ENCODE assay signal across 8 mouse cellular contexts in genomic region chr11:19016481-19017220, GRCm38 (mm10). TPM values are rescaled to one million over a fixed set of nuclear protein-coding genes. Genes with fewer than 3 reads are reported as not detected.
A peak's percentile ranks its signal among the peaks of the same experiment; 100 is the strongest.
DNase-seq lines count a peak whose midpoint lies in the region; ATAC-seq and TF ChIP-seq lines count a peak whose summit lies in the region.

No protein-coding gene starts in this region.

- no peak for TF ChIP-seq POLR2A in testis, adult 2 months (IDR thresholded peaks at IDR 0.05; ENCODE audit: control insufficient read depth, low read depth, low read length)

- peak; percentile 42 for DNase-seq in adrenal gland, adult 2 months
- no peak for DNase-seq in adrenal gland, adult 8-10 months
- DNase-seq in testis, postnatal 10 days (ENCODE audit: low spot score) = no peak
- DNase-seq in liver, embryonic 13.5 days = no peak
- peak; percentile 21 for DNase-seq in stomach, postnatal 0 days (ENCODE audit: low spot score)
- DNase-seq in thymus, adult 18-20 months = no peak
- DNase-seq in kidney, adult 9 months = no peak

- WGBS in liver, embryonic 13.5 days (ENCODE audit: insufficient replicate concordance) = 2% methylated on average over 10 of the region's 10 CpGs
- WGBS in stomach, postnatal 0 days = under 1% methylated on average over 10 of the region's 10 CpGs

- H3K4me1 ChIP-seq in testis, adult 2 months (ENCODE audit: control insufficient read depth, insufficient read depth, low read length) = peaks cover 35% of the 10 kb centered on the region
- H3K4me1 ChIP-seq in liver, embryonic 13.5 days (replicated peaks) = peaks cover 29% of the 10 kb centered on the region
- H3K4me1 ChIP-seq in stomach, postnatal 0 days (replicated peaks; ENCODE audit: control insufficient read depth, insufficient read depth) = no peaks in the 10 kb centered on the region

- peak overlapping the region; percentile 79 for H3K4me2 ChIP-seq in liver, embryonic 13.5 days
- peak overlapping the region; percentile 92 for H3K4me2 ChIP-seq in stomach, postnatal 0 days (replicated peaks; ENCODE audit: low read depth)

- no peak for ATAC-seq in liver, embryonic 13.5 days (ENCODE audit: low read depth)
- ATAC-seq in stomach, postnatal 0 days (ENCODE audit: low FRiP score, low TSS enrichment) = no peak

- peak overlapping the region; percentile 17 for H3K27ac ChIP-seq in testis, adult 2 months (ENCODE audit: control insufficient read depth, insufficient read depth, low read depth, low read length)
- 0 out of 2 replicates have a peak overlapping the region, but pooled peaks have one; percentile 29 for H3K27ac ChIP-seq in liver, embryonic 13.5 days
- H3K27ac ChIP-seq in stomach, postnatal 0 days (replicated peaks) = peak overlapping the region; percentile 99

- no peak for TF ChIP-seq CTCF in testis, adult 2 months (IDR thresholded peaks at IDR 0.05; ENCODE audit: control insufficient read depth, insufficient read depth, insufficient replicate concordance, low read depth, low read length)
- TF ChIP-seq CTCF in stomach, postnatal 0 days (IDR thresholded peaks at IDR 0.05; ENCODE audit: low read depth) = no peak

- no peaks in the 10 kb centered on the region for H3K36me3 ChIP-seq in testis, adult 2 months (ENCODE audit: control insufficient read depth, insufficient read depth, low read length)
- no peaks in the 10 kb centered on the region for H3K36me3 ChIP-seq in liver, embryonic 13.5 days
- H3K36me3 ChIP-seq in stomach, postnatal 0 days (ENCODE audit: control insufficient read depth, insufficient read depth, low read length) = no peaks in the 10 kb centered on the region

- H3K9me3 ChIP-seq in liver, embryonic 13.5 days (replicated peaks) = no peaks in the 10 kb centered on the region
- H3K9me3 ChIP-seq in stomach, postnatal 0 days (ENCODE audit: control insufficient read depth, low read length) = no peaks in the 10 kb centered on the region

- H3K27me3 ChIP-seq in testis, adult 2 months (ENCODE audit: control insufficient read depth, insufficient read depth, low read length) = peaks cover 16% of the 10 kb centered on the region
- peaks cover 86% of the 10 kb centered on the region for H3K27me3 ChIP-seq in liver, embryonic 13.5 days
- no peaks in the 10 kb centered on the region for H3K27me3 ChIP-seq in stomach, postnatal 0 days (ENCODE audit: control insufficient read depth, insufficient read depth, low read length)

- peak overlapping the region; percentile 66 for H3K4me3 ChIP-seq in testis, adult 2 months (ENCODE audit: control insufficient read depth, low read depth, low read length)
- H3K4me3 ChIP-seq in liver, embryonic 13.5 days (replicated peaks) = peak overlapping the region; percentile 59
- peak overlapping the region; percentile 68 for H3K4me3 ChIP-seq in stomach, postnatal 0 days (ENCODE audit: low read depth, low read length)

- H3K9ac ChIP-seq in liver, embryonic 13.5 days = peak overlapping the region; percentile 74
- H3K9ac ChIP-seq in stomach, postnatal 0 days (ENCODE audit: low read length) = peak overlapping the region; percentile 94

- TF ChIP-seq EP300 in stomach, postnatal 0 days (optimal IDR thresholded peaks at IDR 0.05) = no peak

RNA-seq across cellular contexts. Expression of gene Meis1, which starts 2.1 kb away (rescaled TPM):
- 10 to 100 TPM; 45.9 to 50.7 TPM for total RNA-seq in adrenal gland, adult 2 months (2021)
- 22.6 and 27.5 TPM in 2 replicates for polyA plus RNA-seq in adrenal gland, adult 2 months (2012; rRNA removed)
- 10 to 100 TPM; 47.3 to 67.8 (median 55.1) TPM for total RNA-seq in adrenal gland, adult 8-10 months (2022)
- 1.9 and 2.0 TPM in 2 replicates for polyA plus RNA-seq in testis, adult 2 months (2012; rRNA removed)
- 10.7 and 12.6 TPM in 2 replicates for polyA plus RNA-seq in liver, embryonic 13.5 days (2015; fragmentation: Nextera tagmentation; extraction: Ambion mirVana)
- 48.5 and 50.2 TPM in 2 replicates for polyA plus RNA-seq in stomach, postnatal 0 days (2015; fragmentation: Nextera tagmentation; extraction: Ambion mirVana)

Comparison
In these comparisons a context has a peak if more than half of its experiments do, and no peak if none do; other contexts are left out.
1. DNase-seq: peak in adrenal gland, adult 2 months (single experiment) and stomach, postnatal 0 days (single experiment); none in adrenal gland, adult 8-10 months (single experiment), testis, postnatal 10 days (single experiment), liver, embryonic 13.5 days (single experiment), thymus, adult 18-20 months (0 of 2) and kidney, adult 9 months (single experiment).
2. H3K27ac ChIP-seq: peak in every context shown above with its lines; median percentile 99 in stomach, postnatal 0 days; 29 in liver, embryonic 13.5 days; 17 in testis, adult 2 months.
3. Peak in every context shown above with its lines, with median percentiles within 50 percentile points of each other: H3K4me3 ChIP-seq.